Mouse (Mus musculus) brain, adult 2 months (tissue): Measurements from ENCODE around the gene 2510002D24Rik.
A peak's percentile ranks its signal among the peaks of the same experiment; 100 is the strongest.
"Not testable (repeated sequence)": the region's sequence is repeated elsewhere in the genome, so short reads cannot be mapped to it uniquely, and the experiment has no call there.

ENCODE experiments used
- DNase-seq: peaks from one replicate; pipeline ENCODE4 v3.0.0; 2011; ENCODE audit warnings: low read depth, low spot score

The 2510002D24Rik gene

GRCm38 (mm10) chr16:18849521-18850190 is 13.3 kb downstream of the 2510002D24Rik start:
- DNase-seq = not testable (repeated sequence)

GRCm38 (mm10) chr16:18858551-18858950 is 22.2 kb downstream of the 2510002D24Rik start:
- DNase-seq = peak; percentile 85

- DNase-seq = peak; percentile 77
Measured at GRCm38 (mm10) chr16:18860186-18860585, 23.8 kb downstream of the 2510002D24Rik start.

- not testable (repeated sequence) for DNase-seq
Measured at GRCm38 (mm10) chr16:18870495-18870894, 34.1 kb downstream of the 2510002D24Rik start.

- DNase-seq = no peak
Measured at GRCm38 (mm10) chr16:18876091-18876441, 39.7 kb downstream of the 2510002D24Rik start.

GRCm38 (mm10) chr16:18876442-18877308 is 40.3 kb downstream of the 2510002D24Rik start, which contains the start of the genes Mrpl40 and Hira:
Gene Mrpl40 (minus strand): TSS chr16:18876862.
Gene Hira (plus strand): TSS chr16:18877037.
- DNase-seq = peak; percentile 96

GRCm38 (mm10) chr16:18877386-18878090 is 41.2 kb downstream of the 2510002D24Rik start:
- DNase-seq = peak; percentile 69

GRCm38 (mm10) chr16:18878091-18878720 is 41.8 kb downstream of the 2510002D24Rik start:
- no peak for DNase-seq

GRCm38 (mm10) chr16:18884044-18884443 is 47.7 kb downstream of the 2510002D24Rik start:
- DNase-seq = no peak
